Mouse (Mus musculus): ENCODE data around the gene 6430571L13Rik.

Gene 6430571L13Rik

DNA sequence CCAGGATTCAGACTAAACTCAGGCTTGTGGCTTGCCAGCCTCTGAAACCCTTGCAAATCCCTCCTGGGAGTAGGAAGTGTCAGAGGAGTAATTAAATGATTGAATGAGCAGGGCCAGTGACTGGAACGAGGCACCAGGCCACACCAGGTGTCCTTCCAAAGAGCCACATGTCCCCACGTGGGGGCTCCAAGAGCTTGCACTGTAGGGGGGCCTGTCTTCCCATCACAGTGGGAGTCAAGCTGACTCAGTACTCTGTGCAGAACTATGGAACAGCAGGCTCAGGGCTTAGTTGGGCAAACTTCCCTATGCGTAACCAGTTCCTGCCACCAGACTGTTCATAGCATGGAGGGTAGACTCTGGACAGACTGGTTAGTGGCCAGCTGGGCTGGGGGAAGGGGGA lies 44.0 kb downstream of the 6430571L13Rik start:
- DNase-seq (ENCODE audit: low spot score), result no peak

GRCm38 (mm10) chr9:107386722-107387121 lies 46.3 kb downstream of the 6430571L13Rik start:
- no peak for DNase-seq (ENCODE audit: low spot score)

DNA sequence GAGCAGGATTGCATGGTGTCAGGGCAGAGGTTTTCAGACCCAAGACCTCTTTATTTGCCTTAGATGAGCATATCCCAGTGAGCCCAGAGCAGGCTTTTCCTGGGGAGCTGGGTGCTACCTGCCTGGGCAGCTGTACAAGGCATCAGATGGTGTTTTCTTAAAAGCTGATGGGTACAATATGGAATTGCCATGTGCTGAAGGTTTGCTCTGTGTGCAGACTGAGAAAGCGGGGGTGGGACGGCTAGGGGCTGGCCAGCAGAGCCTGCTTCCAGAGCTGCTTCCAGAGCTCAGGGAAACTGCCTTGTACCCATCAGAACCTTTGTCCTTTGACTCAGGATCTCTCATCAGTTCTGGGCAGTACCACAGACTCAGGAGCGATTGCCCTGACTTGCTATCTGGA lies 47.3 kb downstream of the 6430571L13Rik start:
- no peak for DNase-seq (ENCODE audit: low spot score)

DNA sequence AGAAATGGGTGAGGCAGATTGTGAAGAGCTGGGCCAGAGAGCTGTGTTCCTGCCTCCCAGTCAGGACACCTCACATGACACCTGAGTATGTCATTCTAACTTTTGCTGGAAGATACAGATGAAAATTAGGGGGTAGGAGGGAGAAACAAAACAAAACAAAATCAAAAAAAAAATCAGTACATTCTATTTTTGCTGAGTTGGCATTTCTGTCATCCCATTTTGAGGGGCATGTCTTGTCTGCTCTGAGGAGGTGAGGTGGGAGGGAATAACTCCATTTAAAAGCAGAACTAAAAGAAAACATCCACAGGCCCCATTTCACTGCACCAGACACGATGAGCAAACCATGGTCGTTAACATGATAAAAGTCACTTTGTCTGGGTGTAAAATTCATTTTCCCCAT lies 47.9 kb downstream of the 6430571L13Rik start:
- no peak for DNase-seq (ENCODE audit: low spot score)

DNA sequence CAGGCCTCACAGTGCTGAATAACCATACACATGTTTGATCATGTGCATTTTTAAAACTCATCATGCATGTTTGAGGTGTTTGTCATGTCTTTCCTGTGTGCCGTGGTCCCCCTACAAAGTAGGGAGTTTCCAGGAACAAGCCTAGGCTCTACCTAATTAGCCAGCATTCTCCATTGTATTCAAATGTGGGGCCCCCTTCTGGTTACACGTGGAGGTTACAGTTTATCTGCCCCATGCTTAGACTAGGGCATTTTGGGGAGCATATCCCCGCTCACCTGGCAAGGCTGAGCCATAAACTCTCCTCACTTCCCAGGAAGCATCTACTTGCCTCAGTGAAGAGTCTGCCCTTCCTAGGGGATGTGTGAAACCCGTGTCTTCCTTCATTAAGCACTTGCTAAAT lies 56.0 kb downstream of the 6430571L13Rik start:
- DNase-seq (ENCODE audit: low spot score), result no peak

- DNase-seq (ENCODE audit: low spot score), result no peak
These were observed 58.6 kb downstream of the 6430571L13Rik start for GRCm38 (mm10) chr9:107398968-107399367.

GRCm38 (mm10) chr9:107399491-107399971 lies 59.1 kb downstream of the 6430571L13Rik start, which contains the start of gene Cacna2d2:
TSS of gene Cacna2d2 (plus strand) at chr9:107399612.
- DNase-seq (ENCODE audit: low spot score), result peak; percentile 68

DNA sequence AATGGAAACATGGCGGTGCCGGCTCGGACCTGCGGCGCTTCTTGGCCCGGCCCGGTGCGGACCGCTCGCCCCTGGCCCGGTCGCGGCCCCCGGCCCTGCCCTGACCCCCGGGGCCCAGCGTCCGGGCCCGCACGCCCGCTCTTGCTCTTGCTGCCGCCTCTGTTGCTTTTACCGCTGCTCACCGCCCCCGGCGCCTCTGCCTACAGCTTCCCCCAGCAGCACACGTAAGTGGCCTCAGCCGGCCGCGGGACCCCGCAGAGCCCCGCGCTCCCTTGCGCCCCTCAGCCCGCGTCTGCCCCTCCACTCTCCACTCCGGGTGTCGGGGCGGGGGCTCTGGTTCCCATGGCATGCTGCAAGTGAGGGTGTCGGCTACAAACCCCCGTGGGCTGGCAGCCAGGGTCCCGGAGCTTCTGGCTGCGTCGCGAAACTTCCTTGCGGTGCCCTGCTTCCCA lies 59.7 kb downstream of the 6430571L13Rik start:
- peak; percentile 15 for DNase-seq (ENCODE audit: low spot score)

DNA sequence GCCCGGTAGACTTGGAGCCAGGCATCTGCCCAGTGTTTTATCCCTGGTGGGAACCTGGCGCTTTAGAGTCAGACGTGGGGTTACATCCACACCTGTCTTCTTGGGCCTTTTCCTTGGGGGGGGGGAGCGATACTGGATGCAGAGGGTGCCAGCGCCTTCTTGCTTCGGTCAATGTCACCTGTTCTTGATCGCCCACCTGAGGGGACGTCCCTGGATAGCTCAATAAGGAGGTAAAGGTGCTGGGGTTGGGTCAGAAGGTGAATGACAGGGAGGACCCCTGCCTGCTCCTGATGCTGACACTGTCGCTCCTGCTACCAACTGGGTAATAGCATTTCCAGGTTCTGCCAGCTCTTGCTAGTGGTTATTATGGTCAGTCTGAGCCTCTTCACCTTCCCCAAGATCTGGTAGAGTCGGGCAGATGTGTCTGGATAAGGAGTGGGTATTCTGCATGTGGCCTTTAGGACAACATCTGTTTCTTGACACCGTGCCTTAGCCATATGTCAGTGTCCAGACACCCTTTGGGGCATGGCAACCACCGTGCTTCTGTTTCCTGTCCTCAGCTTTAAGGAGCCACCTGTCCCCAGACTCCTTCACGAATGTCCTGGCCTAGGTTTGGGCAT lies 60.4 kb downstream of the 6430571L13Rik start:
- DNase-seq (ENCODE audit: low spot score), result no peak

Data from ovary, postnatal 36 days (tissue).